Mouse (Mus musculus): ENCODE measurements around the gene Gpr176.
A peak's percentile ranks its signal among the peaks of the same experiment; 100 is the strongest.

Gene Gpr176

DNA sequence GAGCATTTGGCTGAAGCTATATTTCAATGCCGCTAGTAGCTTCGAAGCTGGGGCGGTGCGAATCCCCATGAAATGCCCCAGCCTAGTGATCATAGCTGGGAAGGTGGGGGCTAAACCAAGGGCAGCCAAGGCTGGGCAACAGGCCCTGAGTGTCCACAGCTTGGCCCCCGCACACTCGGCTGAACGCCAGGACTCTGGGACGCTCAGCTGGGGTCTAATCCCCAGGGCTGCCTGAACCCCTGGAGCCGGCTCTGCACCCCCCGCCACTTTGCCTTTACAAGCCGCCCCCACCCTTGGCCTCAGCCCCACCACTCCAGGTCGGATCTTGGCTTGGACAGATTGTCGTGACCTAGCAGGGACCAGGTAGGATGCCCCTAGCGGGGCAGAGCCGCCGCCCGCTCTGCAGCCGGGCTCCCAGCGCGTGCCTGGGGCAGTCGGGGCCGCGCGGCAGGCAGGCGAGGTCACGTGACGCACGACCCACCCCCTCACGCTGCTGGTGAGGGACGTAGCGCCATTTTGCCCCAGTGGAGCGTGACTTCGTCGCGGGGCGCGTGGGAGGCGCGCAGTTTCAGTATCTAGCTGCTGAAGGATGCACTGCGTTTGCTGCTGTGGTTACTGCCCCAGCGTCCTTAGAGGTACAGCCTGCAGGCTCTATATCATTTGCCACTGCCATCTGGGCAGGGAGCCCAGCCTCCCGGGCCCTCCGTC, 507 bp upstream of the Gpr176 start:
- DNase-seq (ENCODE audit: low read depth, low spot score) = peak; percentile 82

DNA sequence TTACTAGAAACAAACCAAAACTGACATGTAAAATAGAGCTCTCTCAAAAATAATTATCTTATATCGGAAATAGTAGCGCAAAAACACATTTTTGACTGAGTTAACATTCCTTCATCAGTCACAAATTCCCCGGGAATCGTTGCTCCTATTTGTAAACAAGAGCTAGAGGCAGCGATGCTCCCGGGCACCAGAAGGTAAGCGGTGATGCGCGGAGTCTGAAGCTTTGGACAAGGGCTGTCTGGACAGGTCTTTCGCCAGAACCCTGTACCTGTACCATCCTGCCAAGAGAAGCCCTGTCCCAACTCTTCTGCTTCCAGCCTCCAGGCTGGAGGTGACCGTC, 688 bp downstream of the Gpr176 start:
- DNase-seq (ENCODE audit: low read depth, low spot score) = no peak

DNA sequence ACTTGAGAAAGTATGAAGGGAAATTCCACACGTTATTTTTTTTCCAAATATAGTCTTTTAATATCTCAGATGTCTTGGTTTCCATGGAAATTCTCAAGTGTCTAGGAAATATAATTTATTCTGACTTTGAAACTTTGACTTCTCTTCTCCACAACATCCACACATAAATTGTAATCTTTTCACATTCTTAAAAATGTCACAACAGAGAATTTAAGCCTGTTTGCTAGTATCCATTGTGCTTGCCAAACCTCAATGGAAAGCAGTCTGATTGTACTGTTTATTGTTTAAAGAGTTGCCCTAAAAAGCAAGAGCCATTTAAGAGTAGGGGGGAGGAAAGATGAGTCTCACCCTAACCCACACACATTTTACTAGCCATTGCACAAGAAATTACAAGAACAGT, 1.4 kb downstream of the Gpr176 start:
- no peak for DNase-seq (ENCODE audit: low read depth, low spot score)

DNA sequence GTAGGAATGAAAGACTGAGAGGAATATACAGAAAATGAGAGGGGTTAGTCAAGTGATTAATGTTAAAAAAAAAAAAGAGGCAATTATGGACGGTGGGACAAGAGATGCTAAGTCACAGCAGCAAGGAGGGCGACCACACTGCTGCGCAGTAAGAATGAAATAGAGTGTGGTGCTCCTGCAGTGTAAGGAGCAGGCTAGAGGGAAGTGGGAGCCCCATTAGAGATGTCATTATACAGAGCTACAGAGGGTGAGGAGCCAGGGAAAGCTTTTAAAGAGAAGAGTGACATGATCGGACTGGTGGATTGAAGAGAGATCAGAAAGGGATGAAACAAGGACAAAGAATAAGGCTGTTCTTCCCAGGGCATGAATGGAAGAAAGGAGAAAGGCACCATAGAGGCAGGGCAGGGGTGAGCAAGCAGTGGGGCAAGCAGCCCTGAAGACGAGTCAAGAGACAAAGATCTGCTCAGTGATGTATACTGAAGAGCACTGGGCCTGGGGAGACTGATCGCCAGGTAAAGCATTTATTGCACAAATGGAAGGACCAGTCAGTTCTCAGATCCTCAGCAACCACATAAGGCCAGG, 18.0 kb downstream of the Gpr176 start:
- no peak for DNase-seq (ENCODE audit: low read depth, low spot score)

GRCm38 (mm10) chr2:118353916-118354403, 19.3 kb downstream of the Gpr176 start:
- DNase-seq (ENCODE audit: low read depth, low spot score) = no peak

GRCm38 (mm10) chr2:118353498-118353897, 19.7 kb downstream of the Gpr176 start:
- no peak for DNase-seq (ENCODE audit: low read depth, low spot score)

DNA sequence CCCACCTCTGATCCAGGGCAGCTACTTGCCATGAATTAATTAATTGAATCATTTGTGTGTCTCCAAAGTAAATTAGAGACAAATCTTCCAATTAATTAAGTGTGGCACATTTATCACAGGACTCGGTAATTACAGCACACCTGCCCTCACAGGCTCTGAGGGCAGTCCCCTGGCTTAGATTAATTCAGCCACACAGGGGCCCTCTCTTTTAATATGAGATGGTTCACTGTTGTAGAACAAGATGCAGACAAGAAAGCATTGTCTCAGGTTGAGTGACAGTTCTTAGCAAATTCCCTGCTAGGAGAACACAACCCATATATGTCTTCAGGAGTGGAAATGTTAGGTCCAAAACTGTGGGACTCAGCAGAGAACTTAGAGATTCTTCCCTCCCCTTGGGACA, 27.7 kb downstream of the Gpr176 start:
- DNase-seq (ENCODE audit: low read depth, low spot score) = no peak

GRCm38 (mm10) chr2:118343897-118344296, 29.3 kb downstream of the Gpr176 start:
- peak; percentile 29 for DNase-seq (ENCODE audit: low read depth, low spot score)

- DNase-seq (ENCODE audit: low read depth, low spot score) = no peak
These were observed 31.9 kb downstream of the Gpr176 start for GRCm38 (mm10) chr2:118341295-118341694.

DNA sequence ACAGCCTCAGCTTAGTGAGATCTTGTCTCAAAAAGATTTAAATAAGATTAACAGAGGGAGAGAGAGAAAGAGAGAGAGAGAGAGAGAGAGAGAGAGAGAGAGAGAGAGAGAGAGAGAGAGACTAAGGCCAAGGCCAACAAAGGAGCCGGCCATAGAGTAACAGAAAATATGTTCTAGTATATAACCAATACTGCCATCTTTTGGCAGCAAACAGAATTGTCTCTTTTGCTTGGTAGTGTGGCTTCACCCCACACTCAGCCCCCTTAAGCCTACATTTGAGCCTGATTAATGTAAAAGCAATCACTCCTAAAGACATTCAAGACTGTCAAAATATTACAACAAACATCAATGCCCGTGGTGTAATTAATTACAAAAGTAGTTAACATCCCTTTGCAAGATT, 37.1 kb downstream of the Gpr176 start:
- DNase-seq (ENCODE audit: low read depth, low spot score) = peak; percentile 9

- no peak for DNase-seq (ENCODE audit: low read depth, low spot score)
These were observed 50.6 kb downstream of the Gpr176 start for GRCm38 (mm10) chr2:118322663-118323062.

GRCm38 (mm10) chr2:118321804-118322203, 51.4 kb downstream of the Gpr176 start:
- peak; percentile 30 for DNase-seq (ENCODE audit: low read depth, low spot score)

DNA sequence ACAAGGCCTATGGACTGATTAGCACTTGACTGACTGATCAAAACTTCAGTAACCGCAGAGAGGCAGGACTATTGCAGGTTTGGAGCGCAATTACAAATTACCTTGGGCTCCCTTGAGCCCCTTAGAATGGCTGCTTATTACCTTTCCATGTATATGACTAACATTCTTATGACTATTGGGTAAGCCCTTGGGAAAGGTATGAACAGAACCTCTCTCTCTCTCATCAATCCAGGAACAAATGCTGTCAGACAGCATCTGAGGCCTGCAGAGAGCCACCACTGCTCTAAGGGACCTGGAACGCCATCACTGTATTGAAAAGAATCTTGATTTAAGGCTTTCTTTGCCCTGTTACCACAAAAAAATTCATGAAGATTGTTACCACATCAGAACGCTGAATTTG, 52.1 kb downstream of the Gpr176 start:
- no peak for DNase-seq (ENCODE audit: low read depth, low spot score)

- no peak for DNase-seq (ENCODE audit: low read depth, low spot score)
These were observed 52.7 kb downstream of the Gpr176 start for GRCm38 (mm10) chr2:118320519-118320918.

GRCm38 (mm10) chr2:118319176-118319575, 54.0 kb downstream of the Gpr176 start:
- DNase-seq (ENCODE audit: low read depth, low spot score) = no peak

DNA sequence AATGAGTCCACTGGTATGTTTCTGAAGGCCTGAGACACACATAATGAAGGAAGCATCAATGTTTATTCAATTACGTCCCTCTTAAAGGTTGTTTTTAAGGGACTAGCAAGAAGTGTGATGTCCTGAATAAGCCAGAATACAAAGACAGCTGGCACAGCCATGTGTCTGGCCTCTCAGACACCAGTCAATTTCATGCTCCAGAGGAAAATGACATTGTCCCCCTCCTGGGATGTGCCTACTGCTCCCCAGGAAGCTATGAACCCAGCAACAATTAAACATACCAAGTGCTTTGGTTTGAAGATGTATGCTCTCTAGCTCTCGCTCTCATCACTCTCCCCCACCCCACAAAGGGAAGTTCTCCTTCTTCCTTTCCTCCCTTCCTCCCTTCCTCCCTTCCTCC, 56.3 kb downstream of the Gpr176 start:
- no peak for DNase-seq (ENCODE audit: low read depth, low spot score)

DNA sequence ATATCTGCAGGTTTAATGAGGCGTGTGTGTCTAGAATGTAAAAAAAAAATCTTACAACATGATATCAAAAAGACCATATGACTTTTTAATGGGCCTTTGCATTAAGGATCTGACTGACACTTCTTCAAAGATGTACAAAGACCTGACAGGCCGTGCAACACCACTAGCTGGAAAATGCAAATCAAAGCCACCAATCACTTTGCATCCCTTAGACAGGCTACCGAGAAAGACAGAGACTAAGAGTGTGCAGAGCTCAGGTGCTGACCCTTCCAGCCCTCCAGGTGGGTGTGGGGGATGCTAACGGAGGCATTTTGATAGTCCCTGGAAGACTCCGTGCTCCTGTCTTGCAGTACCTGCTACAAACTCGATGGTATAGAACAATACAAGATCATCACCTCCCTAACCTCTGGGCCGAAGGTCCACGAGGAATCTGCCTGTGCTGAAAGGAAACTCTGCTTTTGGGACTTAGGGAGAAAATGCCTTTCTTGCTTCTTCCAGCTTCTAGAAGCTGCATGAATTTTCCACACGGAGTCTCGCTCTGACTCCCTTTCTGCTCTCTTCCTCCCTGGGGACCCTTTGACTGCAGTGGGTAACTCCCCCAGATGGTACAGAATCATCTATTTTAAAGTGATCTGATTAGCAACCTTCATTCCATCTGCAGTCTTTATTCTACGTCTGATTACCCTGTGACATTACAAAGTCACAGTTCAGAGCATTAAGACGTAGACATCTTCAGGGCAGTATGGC, 57.4 kb downstream of the Gpr176 start:
- no peak for DNase-seq (ENCODE audit: low read depth, low spot score)

DNA sequence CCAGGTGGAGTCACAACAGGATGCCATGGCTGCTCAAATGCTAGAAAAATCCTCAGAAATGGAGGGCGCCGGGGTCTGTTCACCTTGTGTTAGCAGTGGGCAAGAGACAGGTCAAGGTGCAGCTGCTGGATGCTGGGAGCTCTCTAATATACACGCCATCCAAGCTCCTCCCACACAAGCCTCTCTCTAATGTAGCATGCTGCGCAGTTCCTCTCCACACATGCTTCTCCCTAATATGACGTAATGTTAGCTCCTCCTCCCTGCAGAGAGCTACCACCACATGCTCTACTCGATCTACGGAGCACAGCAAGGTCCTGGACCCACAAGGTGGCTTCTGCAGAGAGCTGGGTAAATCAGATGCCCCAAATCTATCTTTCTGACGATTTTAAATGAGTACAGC, 65.7 kb downstream of the Gpr176 start:
- DNase-seq (ENCODE audit: low read depth, low spot score) = peak; percentile 20

GRCm38 (mm10) chr2:118306966-118307365, 66.3 kb downstream of the Gpr176 start:
- DNase-seq (ENCODE audit: low read depth, low spot score) = no peak

- DNase-seq (ENCODE audit: low read depth, low spot score) = no peak
These were observed 66.7 kb downstream of the Gpr176 start for GRCm38 (mm10) chr2:118306522-118306895.

- no peak for DNase-seq (ENCODE audit: low read depth, low spot score)
These were observed 67.2 kb downstream of the Gpr176 start for GRCm38 (mm10) chr2:118305827-118306521.

GRCm38 (mm10) chr2:118303456-118303855, 69.8 kb downstream of the Gpr176 start:
- no peak for DNase-seq (ENCODE audit: low read depth, low spot score)
